Mouse (Mus musculus) kidney, postnatal 10 days (tissue): ENCODE measurements around the gene Ppp1r12c.
"Not testable (repeated sequence)": the region's sequence is repeated elsewhere in the genome, so short reads cannot be mapped to it uniquely, and the experiment has no call there.

Source experiments
- DNase-seq: peaks from one replicate; pipeline ENCODE4 v3.0.0; 2021; ENCODE audit warnings: mixed read lengths

The Ppp1r12c gene

GRCm38 (mm10) chr7:4501558-4502397 is at the start of gene Ppp1r12c:
Gene Ppp1r12c (minus strand): TSS chr7:4501680.
- DNase-seq, result peak; percentile 98

DNA sequence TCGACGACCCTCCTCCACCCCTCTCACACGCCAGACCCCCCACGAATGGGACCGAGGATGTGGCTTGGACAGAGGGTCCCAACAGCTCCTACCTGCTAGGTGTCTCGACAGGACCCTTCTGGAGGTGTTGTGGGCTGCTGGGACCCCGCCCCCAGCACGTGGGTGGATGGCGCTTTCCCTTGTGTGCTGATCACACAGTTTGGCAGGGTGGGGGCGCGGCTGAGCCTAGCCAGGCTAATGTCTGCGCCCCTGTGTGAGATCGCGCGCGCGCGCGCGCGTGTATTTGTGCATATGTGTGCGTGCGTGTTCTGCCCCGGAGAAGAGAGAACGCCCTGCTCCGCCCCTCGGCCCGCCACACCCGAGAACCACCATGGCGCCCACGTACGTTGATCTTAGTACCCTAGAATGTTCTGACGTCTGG is 45.8 kb upstream of the Ppp1r12c start, which contains the start of gene Syt5:
Syt5 (minus strand) TSS at position 321 of the 421 bp plus-strand sequence.
- peak; percentile 32 for DNase-seq

DNA sequence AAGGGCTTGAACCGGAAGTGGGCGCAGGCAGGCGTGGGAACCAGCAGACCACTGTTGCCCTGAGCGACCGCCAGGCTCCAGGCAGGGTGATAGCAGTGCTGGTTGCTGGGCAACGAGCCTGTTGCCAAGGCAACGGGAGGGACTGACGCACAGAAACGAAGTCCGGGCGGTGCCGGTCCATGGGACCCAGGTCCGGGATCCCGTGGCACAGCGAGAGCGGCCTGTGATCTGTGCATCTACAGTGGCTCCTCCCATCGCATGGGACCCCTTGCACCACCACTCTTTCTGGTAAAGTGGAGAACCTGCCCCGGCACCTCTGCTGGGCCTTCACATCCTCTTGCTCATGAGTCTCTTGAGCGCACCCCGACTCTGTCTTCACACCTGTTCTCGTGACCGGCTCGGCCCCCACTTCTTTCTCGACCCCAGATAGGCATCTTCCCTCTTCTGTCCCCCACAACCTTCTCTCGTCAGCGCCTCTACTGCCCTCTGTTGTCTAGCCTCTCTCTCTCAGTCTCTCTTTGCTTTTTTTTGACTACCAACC is 45.2 kb upstream of the Ppp1r12c start:
- peak; percentile 77 for DNase-seq

DNA sequence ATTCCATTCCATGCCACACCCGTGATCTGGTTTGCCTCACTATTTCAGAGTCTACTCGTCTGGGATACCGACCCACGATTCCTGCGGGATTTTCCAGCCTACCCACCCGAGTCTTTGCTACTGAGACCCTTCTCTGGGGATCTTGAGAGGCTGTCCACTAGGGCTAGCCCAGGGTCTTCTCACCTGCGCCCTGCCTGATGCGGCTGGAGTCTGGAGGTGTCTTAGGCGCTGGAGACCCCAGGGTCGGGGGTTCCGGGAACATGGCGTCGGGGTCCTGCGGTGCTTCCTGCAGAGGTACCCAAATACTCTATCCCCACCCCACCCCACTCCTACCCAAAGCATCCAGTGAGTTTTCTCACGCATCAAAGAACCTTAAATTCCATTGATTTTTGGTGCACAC is 44.6 kb upstream of the Ppp1r12c start:
- no peak for DNase-seq

GRCm38 (mm10) chr7:4542013-4542412 is 40.5 kb upstream of the Ppp1r12c start:
- no peak for DNase-seq

DNA sequence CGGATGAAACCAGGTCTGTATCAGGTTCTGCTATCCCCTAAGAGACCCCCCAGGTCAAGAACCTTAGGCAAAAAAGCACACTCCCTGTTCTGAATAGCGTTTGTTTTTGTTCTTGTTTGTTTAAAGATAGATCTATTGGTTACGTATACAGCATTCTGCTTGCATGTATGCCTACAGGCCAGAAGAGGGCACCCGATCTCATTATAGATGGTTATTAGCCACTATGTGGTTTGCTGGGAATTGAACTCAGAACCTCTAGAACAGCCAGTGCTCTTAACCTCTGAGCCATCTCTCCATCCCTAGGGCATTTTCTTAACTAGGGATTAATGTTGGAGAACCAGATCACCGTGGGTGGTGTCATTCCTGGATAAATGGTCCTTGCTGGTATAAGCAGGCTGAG is 39.9 kb upstream of the Ppp1r12c start:
- no peak for DNase-seq

GRCm38 (mm10) chr7:4539019-4539418 is 37.5 kb upstream of the Ppp1r12c start:
- DNase-seq, result no peak

DNA sequence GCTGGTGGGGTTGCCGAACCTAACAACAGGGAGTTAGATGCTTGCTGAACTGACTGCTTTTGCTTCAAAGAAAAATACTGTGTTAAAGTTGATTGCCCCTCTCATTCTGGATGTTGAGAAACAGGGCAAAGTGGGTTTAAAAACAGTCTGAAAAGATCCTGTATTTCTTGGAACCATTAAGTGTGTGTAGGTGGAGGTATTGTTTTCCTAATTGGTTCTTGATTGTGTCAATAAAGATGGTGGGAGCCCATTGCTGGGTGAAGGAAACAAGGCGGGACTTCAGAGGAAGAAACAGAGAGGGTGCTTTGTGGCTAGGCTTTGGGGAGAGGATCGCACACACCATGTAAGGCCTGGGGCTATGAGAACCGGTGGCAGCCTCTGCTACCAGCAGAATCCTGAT is 35.7 kb upstream of the Ppp1r12c start:
- no peak for DNase-seq

- no peak for DNase-seq
Measured at GRCm38 (mm10) chr7:4536369-4536768, 34.9 kb upstream of the Ppp1r12c start.

GRCm38 (mm10) chr7:4532005-4532729 is 30.7 kb upstream of the Ppp1r12c start, which contains the start of gene Dnaaf3:
Gene Dnaaf3 (minus strand): TSS chr7:4532453.
- peak; percentile 87 for DNase-seq

- DNase-seq, result not testable (repeated sequence)
Measured at GRCm38 (mm10) chr7:4530166-4530565, 28.7 kb upstream of the Ppp1r12c start.

DNA sequence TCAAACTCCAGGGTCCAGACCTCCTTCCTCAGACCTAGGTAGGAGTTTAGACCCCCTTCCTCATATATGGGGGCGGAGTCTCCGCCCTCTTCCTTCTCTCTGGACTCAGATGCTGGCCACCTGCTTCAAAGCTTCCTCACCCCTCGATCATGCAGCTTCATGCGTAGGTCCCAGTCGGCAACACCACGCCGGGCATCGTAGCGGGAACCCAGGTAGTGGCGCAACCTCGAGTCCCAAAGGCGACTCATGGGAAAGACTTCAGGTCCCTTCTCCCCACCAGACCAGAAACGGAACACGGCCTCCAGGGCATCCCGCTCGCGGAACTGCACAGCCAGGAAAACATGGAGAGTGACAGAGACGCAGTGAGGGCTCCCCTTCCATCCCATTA is 25.8 kb upstream of the Ppp1r12c start:
- no peak for DNase-seq

GRCm38 (mm10) chr7:4526341-4527301 is 25.1 kb upstream of the Ppp1r12c start:
- peak; percentile 86 for DNase-seq

- peak; percentile 70 for DNase-seq
Measured at GRCm38 (mm10) chr7:4524212-4524922, 22.9 kb upstream of the Ppp1r12c start, which contains the start of gene Tnni3. Gene Tnni3 (minus strand): TSS chr7:4524229.

DNA sequence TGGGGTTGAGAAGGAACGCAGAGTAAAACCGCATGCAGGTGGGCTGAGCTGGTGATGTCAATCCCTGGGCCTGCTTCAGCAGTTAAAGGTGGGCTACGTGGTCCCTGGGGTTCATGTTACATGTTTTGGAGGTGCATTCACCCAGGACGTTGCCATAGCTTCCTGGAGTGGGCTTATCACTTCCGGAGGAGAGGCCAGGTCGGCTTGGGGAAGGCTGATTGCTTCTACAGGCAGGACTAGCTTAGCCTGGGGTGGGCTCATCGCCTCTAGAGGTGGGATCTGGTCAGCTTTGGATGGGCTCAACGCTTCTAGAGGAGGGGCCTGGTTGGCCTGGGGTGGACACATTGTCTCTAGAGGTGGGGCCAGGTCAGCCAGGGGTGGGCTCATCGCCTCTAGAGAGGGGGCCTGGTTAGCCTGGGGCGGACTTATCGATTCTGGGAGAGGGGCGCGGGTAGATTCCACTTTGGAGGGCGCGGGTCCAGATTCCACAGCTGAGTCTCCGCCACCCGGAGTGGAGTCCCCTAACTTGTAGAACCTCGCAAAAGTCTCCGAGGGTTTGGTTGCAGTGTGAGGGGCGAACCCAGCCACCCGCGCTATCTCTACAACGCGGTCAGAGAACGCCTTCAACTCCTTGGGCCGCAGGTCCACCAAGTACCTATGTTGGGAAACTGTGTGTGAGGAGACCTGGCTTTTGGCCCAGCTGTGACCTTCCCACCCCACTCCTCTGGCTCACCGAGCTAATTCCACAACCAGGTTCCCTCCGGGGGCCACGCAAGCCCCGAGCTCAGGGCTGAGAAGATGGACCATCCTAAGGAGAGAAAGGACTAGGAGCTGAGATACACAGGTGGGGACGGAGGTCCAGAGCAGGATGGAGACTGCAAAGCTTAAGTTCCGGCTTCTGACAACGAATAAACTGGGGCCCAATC is 22.0 kb upstream of the Ppp1r12c start:
- DNase-seq, result no peak

DNA sequence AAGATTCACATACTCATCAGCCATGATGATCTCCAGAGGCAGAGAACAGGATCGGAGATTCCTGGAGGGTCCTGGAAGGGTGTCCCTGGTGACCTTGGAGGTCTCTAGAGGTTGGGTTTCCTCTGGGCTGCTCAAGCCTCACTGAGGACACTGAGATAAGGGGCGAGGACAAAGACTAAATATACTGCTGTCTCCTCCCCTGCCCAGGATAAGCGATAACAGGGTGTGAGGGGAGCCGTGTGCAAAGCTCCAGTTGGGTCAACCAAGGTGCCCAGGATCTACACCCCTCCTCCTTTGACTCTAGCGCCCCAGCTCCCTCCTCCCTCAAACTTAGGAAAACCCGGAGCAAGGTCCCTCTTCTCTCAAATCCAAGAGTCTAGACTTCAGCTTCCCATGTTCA is 20.8 kb upstream of the Ppp1r12c start:
- DNase-seq, result no peak

DNA sequence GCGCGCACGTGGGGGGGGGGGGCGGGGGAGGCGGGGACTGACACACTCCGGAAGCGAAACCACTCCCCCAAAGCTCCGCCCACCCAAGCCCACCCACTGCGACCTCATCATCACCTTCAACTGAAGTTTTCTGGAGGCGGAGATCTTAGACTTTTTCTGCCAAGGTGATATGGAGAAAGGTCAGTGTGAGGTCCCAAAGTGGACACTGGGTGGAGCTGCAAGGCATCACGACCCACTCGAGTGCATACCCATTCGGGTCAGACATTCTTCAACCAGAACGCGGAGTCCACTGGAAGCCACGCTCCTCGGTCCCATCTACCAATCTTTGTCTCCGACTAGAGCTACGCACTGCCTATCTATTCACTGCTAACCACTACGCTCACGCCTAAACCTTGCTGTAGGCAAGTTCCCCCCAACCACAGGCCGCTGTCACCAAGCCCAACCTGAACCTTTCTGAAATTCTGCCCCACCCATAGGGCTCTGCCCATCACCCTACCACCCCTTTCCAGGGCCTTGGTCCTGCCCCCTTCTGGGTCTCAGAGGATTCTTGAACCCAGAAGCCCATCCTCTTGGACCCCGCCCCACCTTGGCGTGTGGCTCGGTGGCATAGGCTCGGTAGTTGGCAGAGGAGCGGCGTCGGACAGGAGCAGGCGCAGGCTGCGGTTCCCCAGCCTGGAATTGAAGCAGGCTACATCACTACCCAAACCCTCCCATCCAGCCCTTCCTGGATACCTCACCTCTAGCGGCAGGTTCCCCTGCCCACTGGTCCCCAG is 19.9 kb upstream of the Ppp1r12c start:
- DNase-seq, result no peak

- no peak for DNase-seq
Measured at GRCm38 (mm10) chr7:4518487-4518886, 17.0 kb upstream of the Ppp1r12c start.

GRCm38 (mm10) chr7:4516332-4517050 is 15.0 kb upstream of the Ppp1r12c start, which contains the start of gene Tnnt1:
Gene Tnnt1 (minus strand): TSS chr7:4516382.
- no peak for DNase-seq
